Mouse (Mus musculus) adrenal gland, adult 18-20 months (tissue): ENCODE results near the gene Irf2. TPM values are rescaled to one million over a fixed set of nuclear protein-coding genes. Genes with fewer than 3 reads are reported as not detected.

ENCODE experiments used
- total RNA-seq, 2 experiments: library from RNA; stranded (reverse); gene quantifications; 1 replicate in 1 of 2; 2 replicates in 1 of 2; pipeline ENCODE4 v1.2.3; 2021

The Irf2 gene
- total RNA-seq, 2 experiments from 2014 or later, result 46.8 to 54.1 TPM

Other genes starting within 250 kb of the Irf2 start
- 1 to 10 TPM; 1.1 to 2.0 TPM for gene Cenpu, start 187.7 kb upstream of the Irf2 start, total RNA-seq
- gene Primpol, start 122.5 kb upstream of the Irf2 start, total RNA-seq, result 10 to 100 TPM in 1 of 2 experiments, 1 to 10 TPM in 1; 8.6 to 12.0 TPM
- gene Casp3, start 122.4 kb upstream of the Irf2 start, total RNA-seq, result 10 to 100 TPM; 13.7 to 14.8 TPM
- gene Enpp6, start 247.2 kb downstream of the Irf2 start, total RNA-seq, result 1 to 10 TPM in 1 of 2 experiments, under 1 TPM in 1; 0.70 to 1.0 TPM